Mouse (Mus musculus) lung, adult 2 months (tissue): ENCODE measurements around the gene Myd88.

Experiments
- CTCF ChIP-seq: fragments of 200-500 bp; IDR thresholded peaks from 2 replicates; pipeline ENCODE4 v1.5.1; 2011; ENCODE audit warnings: mild to moderate bottlenecking, low read length, control low read depth; ENCODE audit not compliant: insufficient read depth
- POLR2A ChIP-seq: fragments of 200-500 bp; IDR thresholded peaks from 2 replicates; pipeline ENCODE4 v1.6.1; 2011; ENCODE audit warnings: low read depth, mild to moderate bottlenecking, control low read depth, low read length, borderline replicate concordance; ENCODE audit errors: extremely low read depth

GRCm38 (mm10) chr9:119338350-119338749, 2.9 kb downstream of the Myd88 start:
- TF ChIP-seq CTCF: no peak
- TF ChIP-seq POLR2A: no peak
